Mouse (Mus musculus) kidney, adult 2 months (tissue): ENCODE data around the gene Slc4a8.

Experiments
- CTCF ChIP-seq: fragments of 200-500 bp; conservative IDR thresholded peaks from 2 replicates; pipeline ENCODE4 v1.5.1; 2011; ENCODE audit warnings: low read depth, mild to moderate bottlenecking, control low read depth, low read length, moderate library complexity, mixed read lengths; ENCODE audit not compliant: insufficient read depth, insufficient read length
- POLR2A ChIP-seq: fragments of 200-500 bp; IDR thresholded peaks from one replicate; pipeline ENCODE4 v1.6.1; 2011; ENCODE audit warnings: low read depth, low read length, control low read depth

DNA sequence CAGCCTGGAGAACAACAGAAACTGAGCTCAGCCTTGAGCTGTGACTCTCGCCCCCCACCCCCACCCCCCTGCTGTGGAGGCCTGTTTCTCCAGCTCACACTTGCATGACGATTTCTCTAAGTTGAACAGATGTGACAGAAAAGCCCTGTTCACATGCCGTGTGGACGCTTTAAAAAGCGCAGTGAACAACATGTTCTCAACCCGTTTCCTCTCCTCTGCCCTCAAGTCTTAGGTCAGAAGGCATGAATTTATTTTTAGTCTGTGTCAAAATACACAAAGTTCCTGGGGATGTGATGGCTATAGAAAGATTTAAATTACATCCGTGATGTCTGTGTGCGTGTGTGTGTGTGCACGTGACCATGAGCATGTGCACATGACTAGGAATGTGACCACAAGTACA is 46.9 kb downstream of the Slc4a8 start:
- no peak for TF ChIP-seq CTCF
- no peak for TF ChIP-seq POLR2A
